Mouse (Mus musculus): ENCODE measurements around the gene Sel1l2. TPM values are rescaled to one million over a fixed set of nuclear protein-coding genes. Genes with fewer than 3 reads are reported as not detected.
"Not testable (repeated sequence)": the region's sequence is repeated elsewhere in the genome, so short reads cannot be mapped to it uniquely, and the experiment has no call there.

Gene Sel1l2
- polyA plus RNA-seq, 1 experiment from 2014 or later: not detected

DNA sequence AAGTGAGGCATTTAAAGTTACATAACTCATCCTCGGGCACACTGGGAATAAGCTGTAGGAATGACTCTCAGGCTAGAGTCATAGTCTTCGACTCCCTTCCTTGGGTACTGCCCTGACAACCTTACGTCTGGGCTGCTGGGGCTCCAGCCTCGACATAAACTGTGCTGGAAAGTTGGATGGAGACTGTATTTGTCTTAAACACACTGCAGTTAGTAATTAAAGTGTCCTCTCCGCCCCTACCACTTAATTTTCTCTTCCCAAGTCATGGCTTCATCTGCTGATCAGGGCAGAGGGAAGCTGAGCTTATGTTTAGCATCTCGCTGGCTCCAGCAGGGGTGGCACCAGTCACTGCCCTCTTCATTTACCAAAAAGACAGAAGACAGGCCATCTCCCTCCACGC lies 135.2 kb downstream of the Sel1l2 start:
- Histone ChIP-seq H3K27ac (no peak overlapping the region), H3K79me2 (ENCODE audit: inconsistent target) (no peaks in the 10 kb centered on the region), H3K4me3 (ENCODE audit: inconsistent target) (no peak overlapping the region), H3K36me3 (ENCODE audit: inconsistent target) (no peaks in the 10 kb centered on the region)
- 77% methylated on average over 7 of the region's 7 CpGs for WGBS (ENCODE audit: missing documents)

DNA sequence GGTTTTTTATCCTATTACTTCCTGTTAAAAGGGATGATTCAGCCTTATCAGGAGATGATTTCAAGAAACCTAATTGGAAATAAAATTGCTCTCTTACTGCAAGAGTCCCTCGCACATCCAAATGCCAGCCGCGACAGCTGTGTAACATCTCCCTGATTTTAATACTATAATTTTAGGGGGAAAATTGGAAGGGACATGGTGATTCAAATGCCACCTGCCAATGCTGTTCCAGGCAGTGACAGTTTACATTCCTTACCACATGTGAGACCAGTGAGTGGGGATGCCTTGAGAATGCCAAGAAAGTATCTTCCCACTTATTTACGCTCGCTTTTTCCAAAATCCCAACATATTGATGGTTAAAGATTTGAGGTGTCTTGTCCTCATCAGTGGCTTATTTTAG lies 146.4 kb downstream of the Sel1l2 start:
- H3K4me3 ChIP-seq (ENCODE audit: inconsistent target): no peak overlapping the region
- WGBS (ENCODE audit: missing documents): 89% methylated on average over 5 of the region's 5 CpGs
- no peak overlapping the region for H3K27ac ChIP-seq
- H3K79me2 ChIP-seq (ENCODE audit: inconsistent target): no peaks in the 10 kb centered on the region
- H3K36me3 ChIP-seq (ENCODE audit: inconsistent target): no peaks in the 10 kb centered on the region

DNA sequence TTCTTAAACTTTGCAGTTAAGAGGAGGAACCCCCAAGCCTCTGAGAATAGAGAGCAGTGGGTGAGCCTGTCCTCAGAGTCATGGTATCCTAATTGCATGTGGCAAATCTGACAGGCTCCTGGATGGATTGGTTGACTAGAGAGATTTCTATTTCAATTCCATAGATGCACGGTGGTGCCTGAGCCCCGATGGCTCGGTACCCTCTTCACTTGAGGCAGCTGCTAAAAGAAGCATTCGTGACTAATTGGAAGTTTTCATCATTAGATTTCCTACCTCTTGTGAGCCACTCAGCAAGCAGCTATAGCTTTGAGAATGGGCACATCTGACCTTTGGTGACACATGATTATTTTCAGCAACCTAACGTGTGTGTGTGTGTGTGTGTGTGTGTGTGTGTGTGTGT lies 147.1 kb downstream of the Sel1l2 start:
- Histone ChIP-seq H3K4me3 (ENCODE audit: inconsistent target) (no peak overlapping the region), H3K79me2 (ENCODE audit: inconsistent target) (no peaks in the 10 kb centered on the region), H3K36me3 (ENCODE audit: inconsistent target) (no peaks in the 10 kb centered on the region), H3K27ac (no peak overlapping the region)
- WGBS (ENCODE audit: missing documents): 86% methylated on average over 4 of the region's 5 CpGs

DNA sequence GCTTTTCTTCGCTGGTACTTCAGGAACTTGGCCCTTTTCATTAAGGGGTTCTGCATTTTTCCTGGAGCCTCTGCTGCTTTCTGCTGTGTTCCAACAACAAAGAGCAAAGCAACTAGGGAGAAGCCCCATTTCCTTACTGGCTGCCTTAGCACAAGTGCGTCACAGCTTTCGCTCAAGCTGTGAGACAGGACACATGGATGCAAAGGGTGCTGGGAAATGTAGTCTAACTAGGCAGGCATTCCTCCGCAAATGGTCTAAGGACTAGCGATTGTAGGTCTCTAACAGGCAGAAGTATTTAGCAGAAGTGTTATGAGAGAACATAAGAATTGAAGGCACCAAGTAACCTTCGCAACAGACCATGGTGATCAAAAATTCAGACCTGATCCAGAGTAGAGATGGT lies 152.3 kb downstream of the Sel1l2 start:
- Histone ChIP-seq H3K27ac (no peak overlapping the region), H3K79me2 (ENCODE audit: inconsistent target) (no peaks in the 10 kb centered on the region), H3K36me3 (ENCODE audit: inconsistent target) (no peaks in the 10 kb centered on the region), H3K4me3 (ENCODE audit: inconsistent target) (no peak overlapping the region)
- 74% methylated on average over 6 of the region's 6 CpGs for WGBS (ENCODE audit: missing documents)

DNA sequence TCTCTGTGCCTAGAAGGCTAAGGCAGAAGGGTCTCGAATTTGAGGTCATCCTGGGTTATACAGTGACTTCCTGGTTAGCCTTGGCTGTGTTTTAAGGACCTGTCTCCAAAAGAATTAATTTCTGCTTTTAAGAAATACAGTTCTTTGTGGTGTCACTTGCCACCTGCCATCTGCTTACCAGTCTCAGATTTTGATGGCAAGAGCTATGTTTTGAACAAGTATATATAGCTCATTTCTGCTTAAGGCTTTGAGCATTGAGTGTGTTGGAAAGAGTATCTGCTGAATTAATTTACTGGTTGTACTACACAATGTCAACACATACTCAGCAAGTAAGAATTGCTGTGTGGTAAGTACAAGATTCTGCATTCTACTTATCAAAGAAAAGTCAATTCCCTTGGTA lies 159.2 kb downstream of the Sel1l2 start:
- no peak overlapping the region for H3K27ac ChIP-seq
- H3K79me2 ChIP-seq (ENCODE audit: inconsistent target): no peaks in the 10 kb centered on the region
- H3K36me3 ChIP-seq (ENCODE audit: inconsistent target): no peaks in the 10 kb centered on the region
- whole genome bisulfite sequencing (ENCODE audit: missing documents): 71% methylated on average over 1 of the region's 1 CpGs
- no peak overlapping the region for H3K4me3 ChIP-seq (ENCODE audit: inconsistent target)

DNA sequence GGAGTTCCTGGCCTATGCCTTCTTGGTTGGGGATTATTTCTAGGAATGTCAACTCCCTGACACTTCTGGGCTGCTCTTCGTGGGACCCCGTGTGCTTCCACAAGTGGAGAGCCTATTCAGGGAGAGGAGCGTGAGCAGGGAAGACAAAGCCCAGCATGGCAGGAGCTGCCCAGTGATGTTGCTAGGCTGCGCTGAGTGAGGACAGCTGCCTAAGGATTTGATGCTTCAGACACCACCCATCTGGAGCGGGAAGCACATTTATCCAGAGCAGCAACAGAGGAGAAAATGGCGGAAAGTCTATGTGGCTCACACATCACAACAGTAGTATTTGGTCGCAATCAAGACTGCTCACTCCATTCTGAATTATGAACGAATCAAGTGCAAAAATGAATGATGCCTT lies 169.2 kb downstream of the Sel1l2 start:
- no peaks in the 10 kb centered on the region for H3K36me3 ChIP-seq (ENCODE audit: inconsistent target)
- H3K4me3 ChIP-seq (ENCODE audit: inconsistent target): no peak overlapping the region
- no peak overlapping the region for H3K27ac ChIP-seq
- H3K79me2 ChIP-seq (ENCODE audit: inconsistent target): no peaks in the 10 kb centered on the region
- WGBS (ENCODE audit: missing documents): 85% methylated on average over 8 of the region's 8 CpGs

DNA sequence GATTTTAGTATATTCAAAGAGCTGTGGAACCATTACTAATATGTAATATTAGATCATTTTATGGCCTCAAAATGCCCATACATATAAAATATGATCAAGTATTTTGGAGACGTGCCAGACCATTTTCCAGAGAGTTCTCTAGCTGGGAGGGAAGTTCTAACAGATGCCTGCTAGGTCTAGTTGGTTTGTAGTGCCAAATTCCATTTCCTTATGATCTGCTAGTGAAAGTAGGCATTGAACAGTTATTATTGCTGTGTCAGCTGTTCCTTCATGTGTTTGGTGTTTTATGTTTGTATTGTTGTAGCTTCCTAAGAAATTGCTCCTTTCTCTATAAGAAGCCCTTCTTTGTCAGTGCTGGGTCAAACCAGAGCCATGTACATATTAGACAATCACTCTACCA lies 173.5 kb downstream of the Sel1l2 start:
- no peak overlapping the region for H3K27ac ChIP-seq
- 63% methylated on average over 1 of the region's 1 CpGs for WGBS (ENCODE audit: missing documents)
- H3K79me2 ChIP-seq (ENCODE audit: inconsistent target): no peaks in the 10 kb centered on the region
- H3K4me3 ChIP-seq (ENCODE audit: inconsistent target): no peak overlapping the region
- H3K36me3 ChIP-seq (ENCODE audit: inconsistent target): no peaks in the 10 kb centered on the region

DNA sequence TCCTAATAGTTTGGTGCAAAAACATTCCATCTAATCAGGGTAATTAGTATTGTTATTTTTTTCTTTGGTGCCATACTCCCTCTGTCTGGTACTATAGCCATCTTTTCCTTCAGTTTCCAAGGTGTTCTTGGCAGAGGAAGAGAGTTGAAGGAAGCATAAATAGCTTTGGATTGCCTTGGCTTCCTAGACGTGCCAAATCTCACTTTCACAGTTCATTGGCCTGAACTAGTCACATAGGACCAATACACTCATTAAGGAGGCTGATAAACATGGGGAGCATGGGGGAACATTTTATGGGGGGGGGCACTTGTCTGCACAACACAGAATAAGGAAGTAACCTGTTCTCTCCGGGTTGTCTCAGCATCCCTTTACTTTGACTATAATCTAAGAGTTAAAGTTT lies 174.1 kb downstream of the Sel1l2 start:
- Histone ChIP-seq H3K36me3 (ENCODE audit: inconsistent target) (no peaks in the 10 kb centered on the region), H3K4me3 (ENCODE audit: inconsistent target) (no peak overlapping the region), H3K27ac (no peak overlapping the region), H3K79me2 (ENCODE audit: inconsistent target) (no peaks in the 10 kb centered on the region)
- 83% methylated on average over 2 of the region's 2 CpGs for WGBS (ENCODE audit: missing documents)

DNA sequence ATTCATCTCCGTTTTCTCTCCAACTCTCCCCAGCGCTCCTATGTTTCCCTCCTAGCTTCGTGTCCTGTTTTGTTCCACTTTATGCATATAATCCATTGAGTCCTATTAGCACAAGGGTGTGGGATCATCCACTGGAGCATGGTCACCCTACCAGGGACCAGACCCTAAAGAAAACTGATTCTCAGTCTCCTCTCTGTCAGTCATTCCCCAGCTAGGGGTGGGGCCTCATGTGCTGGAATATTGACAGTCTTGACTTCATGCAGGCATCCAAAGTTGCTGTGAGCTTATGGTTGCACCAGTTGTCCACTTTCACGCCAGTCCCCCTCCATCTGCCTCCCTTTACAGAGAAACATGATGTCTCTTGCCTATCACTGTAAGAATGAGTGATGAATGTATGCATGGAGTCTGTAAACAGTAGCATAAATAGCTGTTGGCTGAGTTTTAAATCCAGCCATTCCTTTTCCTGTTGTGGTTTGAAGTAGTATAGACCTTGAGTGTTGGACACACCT lies 174.9 kb downstream of the Sel1l2 start:
- no peak overlapping the region for H3K27ac ChIP-seq
- no peaks in the 10 kb centered on the region for H3K79me2 ChIP-seq (ENCODE audit: inconsistent target)
- H3K4me3 ChIP-seq (ENCODE audit: inconsistent target): no peak overlapping the region
- no peaks in the 10 kb centered on the region for H3K36me3 ChIP-seq (ENCODE audit: inconsistent target)
- WGBS (ENCODE audit: missing documents): 92% methylated on average over 4 of the region's 4 CpGs

DNA sequence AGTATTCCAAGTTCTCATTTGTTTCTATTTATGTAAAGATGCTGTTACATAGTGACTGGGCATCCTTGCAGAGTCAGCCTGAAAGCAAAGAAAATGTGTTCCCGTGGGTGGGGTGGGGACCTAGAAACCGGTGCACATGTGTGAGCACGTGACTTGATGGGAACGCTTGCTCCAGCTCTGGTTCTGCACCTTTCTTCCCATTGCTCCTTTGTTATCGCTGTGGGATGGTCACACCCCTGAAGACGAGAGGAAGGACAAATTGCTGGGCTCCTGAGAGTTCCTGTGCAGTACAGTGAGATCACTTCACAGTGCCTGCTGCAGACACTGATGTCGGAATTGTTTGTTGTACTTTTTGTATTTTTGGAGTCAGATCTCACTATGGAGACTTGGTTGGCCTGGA lies 185.8 kb downstream of the Sel1l2 start:
- Histone ChIP-seq H3K36me3 (ENCODE audit: inconsistent target) (peaks cover 23% of the 10 kb centered on the region), H3K4me3 (ENCODE audit: inconsistent target) (no peak overlapping the region), H3K27ac (no peak overlapping the region), H3K79me2 (ENCODE audit: inconsistent target) (no peaks in the 10 kb centered on the region)
- WGBS (ENCODE audit: missing documents): 99% methylated on average over 7 of the region's 7 CpGs

DNA sequence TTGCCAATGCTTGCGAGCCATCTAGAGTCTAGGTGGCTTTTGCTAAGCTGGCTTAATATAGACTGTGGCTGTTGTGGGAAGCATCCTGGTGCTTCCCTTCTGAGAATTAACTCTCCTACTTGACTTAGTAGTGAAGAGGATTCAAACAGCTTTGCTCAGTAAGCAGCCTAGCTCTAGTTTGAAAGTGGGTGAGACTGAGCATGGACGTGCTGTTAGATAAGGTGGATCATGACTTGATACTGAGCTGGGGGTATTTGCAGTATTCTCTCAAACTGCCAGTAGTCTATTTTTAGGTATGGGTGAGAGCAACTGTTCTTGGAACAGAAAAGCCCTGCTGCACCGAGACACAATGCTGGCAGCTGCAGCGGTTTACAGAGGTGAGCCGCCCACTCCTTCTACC lies 186.9 kb downstream of the Sel1l2 start:
- WGBS (ENCODE audit: missing documents): 88% methylated on average over 5 of the region's 5 CpGs
- Histone ChIP-seq H3K79me2 (ENCODE audit: inconsistent target) (no peaks in the 10 kb centered on the region), H3K36me3 (ENCODE audit: inconsistent target) (peaks cover 23% of the 10 kb centered on the region), H3K4me3 (ENCODE audit: inconsistent target) (no peak overlapping the region), H3K27ac (no peak overlapping the region)

DNA sequence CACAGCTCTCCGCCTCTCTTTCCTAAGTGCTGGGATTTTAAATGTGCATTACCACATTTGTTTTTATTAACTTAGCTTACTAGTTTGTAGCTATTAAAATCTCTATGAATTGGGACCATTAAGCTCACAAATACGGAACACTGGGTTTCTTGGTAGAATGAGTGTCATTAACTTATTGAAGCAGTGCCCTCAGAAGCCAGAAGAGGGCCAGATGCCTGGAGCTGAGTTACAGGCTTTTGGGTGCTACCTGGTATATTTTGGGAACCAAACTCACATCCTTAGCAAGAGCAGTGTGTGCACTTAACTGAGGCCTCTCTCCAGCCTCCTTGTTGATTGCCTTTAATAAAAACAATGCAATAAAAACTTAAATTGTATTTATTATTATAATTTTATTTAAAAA lies 188.8 kb downstream of the Sel1l2 start:
- H3K4me3 ChIP-seq (ENCODE audit: inconsistent target): no peak overlapping the region
- no peak overlapping the region for H3K27ac ChIP-seq
- no peaks in the 10 kb centered on the region for H3K79me2 ChIP-seq (ENCODE audit: inconsistent target)
- peaks cover 23% of the 10 kb centered on the region for H3K36me3 ChIP-seq (ENCODE audit: inconsistent target)
- WGBS (ENCODE audit: missing documents): 82% methylated on average over 2 of the region's 2 CpGs

DNA sequence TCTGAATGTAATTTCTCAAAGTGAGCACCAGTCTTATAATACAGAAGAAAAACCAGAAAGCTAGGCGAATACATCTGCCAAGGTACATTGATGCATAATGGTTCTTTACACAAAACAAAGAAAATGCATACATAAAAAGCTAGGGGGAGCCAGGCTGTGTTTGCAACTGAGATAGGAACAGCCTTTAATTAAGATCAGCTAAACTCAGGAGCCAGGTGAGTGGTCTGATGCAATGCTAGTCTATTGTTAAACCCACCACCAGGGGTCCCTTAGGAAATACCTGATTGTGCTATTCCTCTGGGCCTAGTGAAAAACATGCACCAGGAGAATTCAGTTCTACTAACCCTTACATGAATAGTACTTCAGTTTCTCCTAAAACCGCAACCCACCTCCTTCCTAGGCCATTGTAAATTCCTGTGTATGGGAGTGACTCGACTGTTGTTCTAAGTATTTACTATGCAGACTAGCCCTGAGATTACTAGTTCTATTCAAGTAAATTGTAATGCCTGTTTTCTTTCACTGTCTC lies 203.8 kb downstream of the Sel1l2 start:
- H3K27ac ChIP-seq; H3K79me2 ChIP-seq (ENCODE audit: inconsistent target); H3K36me3 ChIP-seq (ENCODE audit: inconsistent target); H3K4me3 ChIP-seq (ENCODE audit: inconsistent target): not testable (repeated sequence)
- WGBS (ENCODE audit: missing documents): 93% methylated on average over 3 of the region's 3 CpGs
